Mouse (Mus musculus) urinary bladder, postnatal 36 days (tissue): ENCODE measurements at regions not wholly inside any gene's neighbourhood (a gene's known extent, or its start where the extent isn't known, plus 50 kb on each side); places are given as distances from the start of the nearest gene placed in this dataset.

ENCODE experiments used
- DNase-seq, 2 experiments: peaks; one replicate each; pipeline ENCODE4 v3.0.0; 2022; ENCODE audit warnings: low spot score in 2 of 2, mixed read lengths in 1 of 2

DNA sequence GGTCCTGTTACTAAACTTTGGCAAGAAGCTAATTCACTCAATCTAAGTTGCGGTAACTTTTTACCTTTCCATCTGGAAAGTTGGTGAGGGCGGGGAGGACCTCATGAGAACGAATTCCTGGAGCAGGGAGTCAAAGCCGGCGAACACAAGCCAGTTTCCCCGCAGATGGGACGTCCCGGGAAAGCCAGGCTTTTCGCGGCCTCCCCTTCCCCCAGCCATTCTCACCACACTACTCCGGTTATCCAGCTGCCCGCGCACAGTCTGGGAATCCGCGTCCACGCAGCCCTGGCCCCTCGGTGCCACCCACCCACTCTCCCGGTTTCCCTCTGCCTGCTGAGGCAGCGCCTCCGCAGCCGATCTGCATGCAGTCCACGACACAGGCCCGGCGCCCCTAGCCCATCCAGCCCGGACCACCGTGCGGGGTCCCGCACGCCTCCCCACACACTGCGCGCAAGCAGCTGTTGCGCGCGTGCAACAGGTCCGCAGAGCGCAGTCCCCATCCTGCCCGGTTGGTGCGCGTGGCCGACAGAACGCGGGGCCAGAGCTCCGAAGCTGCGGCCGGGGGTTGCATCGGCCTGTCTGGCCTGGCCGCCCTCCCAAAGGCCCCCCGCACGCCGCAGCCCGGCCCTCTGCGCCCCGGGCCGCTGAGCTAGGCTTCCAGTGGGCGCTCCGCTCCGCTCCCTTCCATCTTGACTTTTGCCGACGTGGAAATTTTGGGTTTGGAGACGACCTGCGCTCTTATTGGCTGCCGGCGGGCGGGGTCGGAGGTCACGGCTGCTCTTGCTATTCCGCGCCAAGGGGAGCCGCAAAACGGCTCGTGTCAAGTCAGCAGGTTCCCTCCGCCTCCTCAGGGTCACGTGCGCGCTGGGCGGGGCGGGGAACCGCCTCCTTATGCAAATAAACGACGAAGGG is 162.0 kb upstream of the Nfe2l3 start:
- peak; percentile 91 to 94 for DNase-seq

- no peak for DNase-seq
Observed at GRCm38 (mm10) chr6:51271128-51271480, 161.4 kb upstream of the Nfe2l3 start.

DNA sequence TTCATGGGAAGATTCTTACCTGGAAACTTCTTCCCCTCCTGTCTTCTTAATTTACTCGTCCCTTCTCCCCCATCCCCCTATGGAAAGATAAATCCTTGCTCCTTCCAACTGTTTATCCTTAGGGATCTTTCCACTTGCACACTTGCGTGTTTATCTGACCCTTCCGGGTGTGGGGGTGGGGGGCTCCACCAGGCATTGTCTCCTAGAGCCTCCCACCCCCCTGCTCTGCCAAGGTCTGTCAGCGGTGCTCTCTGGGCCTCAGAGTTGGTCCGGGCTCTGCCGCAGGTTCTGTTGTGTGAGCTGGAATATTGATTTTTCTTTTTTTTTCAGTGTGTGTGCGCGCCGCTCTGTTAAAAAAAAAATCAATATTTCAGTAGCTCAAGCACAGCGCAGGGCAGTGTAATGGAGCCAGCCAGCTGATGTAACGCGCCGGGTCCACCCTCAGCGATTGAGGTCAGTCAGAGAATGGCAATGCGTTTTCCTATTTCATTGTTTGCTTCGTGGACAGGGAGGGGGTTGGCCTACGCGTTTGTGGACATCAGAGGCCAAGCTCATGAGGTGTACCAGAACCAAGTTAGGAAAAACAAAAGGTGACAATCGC is 160.2 kb upstream of the Nfe2l3 start:
- no peak for DNase-seq

DNA sequence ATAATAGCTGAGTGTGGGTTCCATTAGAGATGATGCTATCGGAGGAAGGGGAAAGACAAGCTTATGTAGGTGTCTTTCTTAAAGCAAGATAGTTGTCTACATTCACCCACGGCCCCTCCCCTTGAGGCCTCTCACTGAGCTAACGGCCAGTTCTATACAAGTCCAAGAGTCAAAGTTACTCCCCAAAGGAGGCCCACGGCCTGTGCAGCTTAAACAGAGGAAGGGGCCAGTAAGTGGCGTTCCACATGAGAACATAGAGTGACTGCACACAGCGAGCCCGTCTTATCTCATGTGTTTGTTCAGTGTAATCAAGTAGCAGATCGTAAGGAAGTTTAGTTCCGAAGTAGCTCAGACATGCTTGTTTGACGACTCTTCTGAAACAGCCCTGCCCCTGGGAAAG is 153.0 kb upstream of the Nfe2l3 start:
- no peak for DNase-seq

DNA sequence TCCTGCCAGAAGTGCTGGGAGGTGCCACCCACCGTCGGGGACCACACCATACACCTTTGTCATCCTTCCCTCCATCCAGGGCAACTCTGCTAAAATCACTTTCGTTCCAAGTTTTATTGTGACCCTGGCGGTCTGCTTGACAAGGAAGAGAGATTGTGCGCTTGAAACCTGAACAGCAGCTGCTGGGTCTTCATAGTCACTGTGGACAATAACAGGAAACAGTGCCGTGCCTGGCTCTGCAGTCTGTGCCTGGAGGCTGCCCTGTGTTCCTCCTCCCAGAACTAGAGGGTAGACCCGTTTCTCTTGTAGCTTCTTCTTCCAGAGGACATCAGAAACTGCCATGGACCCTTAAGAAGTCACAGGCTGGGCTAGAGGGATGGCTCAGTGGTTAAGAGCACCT is 152.2 kb upstream of the Nfe2l3 start:
- DNase-seq = no peak

DNA sequence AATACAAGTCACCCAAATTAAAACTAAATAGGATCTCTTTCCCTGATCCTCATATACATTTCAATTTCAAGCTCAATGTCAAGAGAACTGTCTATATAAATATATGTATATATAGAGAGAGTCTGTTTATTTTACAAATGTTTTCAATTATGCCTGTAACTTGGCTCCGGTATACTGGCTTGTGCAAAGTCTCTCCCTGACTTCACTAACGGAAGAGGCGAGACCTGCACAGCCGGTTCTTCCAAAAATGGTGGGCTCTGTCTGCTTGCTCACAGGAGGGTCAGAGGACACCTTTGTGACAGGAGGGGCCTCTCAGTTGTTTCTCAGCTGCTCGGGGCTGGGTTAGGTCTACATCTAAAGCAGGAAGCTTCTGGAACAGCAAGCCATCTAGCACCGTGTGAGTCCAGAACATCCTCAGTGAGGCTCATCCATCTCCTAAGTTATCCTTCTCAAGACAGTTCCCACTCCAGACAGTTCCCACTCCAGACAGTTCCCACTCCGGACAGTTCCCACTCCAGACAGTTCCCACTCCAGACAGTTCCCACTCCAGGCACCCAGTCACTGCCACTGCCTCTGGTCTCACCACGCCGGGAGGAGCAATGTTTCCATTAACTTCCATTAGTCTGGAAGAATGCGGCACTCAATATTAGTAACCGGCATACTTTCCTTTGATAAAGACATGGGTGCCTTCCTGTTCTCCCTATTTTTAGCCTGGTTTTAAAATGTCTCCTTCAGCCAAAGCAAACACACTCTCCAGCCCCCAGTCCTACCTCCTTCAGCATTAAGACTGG is 148.4 kb upstream of the Nfe2l3 start:
- DNase-seq = peak in 1 of 2 experiments; percentile 20

GRCm38 (mm10) chr6:51284881-51285280 is 147.6 kb upstream of the Nfe2l3 start:
- no peak for DNase-seq

DNA sequence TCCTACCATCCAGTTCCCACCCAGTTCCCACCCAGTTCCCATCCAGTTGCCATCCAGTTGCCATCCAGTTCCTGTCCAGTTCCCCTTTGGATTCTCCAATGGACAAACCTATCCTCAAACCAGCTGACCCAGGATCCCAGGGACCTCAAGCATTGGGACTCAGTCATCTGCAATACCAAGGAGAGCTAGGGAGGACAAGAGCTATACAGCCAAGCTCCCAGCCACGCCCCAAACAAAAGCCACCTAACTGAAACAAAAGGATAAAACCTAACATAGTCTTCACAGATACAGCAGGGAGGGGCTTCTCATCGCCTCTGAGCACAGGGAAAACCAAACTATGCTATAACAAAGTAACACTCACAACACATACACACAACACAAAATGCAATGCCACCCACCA is 145.6 kb upstream of the Nfe2l3 start:
- DNase-seq = no peak

GRCm38 (mm10) chr6:51287383-51287782 is 145.1 kb upstream of the Nfe2l3 start:
- DNase-seq = no peak

- no peak for DNase-seq
Observed at GRCm38 (mm10) chr6:51287807-51288206, 144.7 kb upstream of the Nfe2l3 start.

GRCm38 (mm10) chr6:51288306-51289066 is 144.0 kb upstream of the Nfe2l3 start:
- DNase-seq = no peak

DNA sequence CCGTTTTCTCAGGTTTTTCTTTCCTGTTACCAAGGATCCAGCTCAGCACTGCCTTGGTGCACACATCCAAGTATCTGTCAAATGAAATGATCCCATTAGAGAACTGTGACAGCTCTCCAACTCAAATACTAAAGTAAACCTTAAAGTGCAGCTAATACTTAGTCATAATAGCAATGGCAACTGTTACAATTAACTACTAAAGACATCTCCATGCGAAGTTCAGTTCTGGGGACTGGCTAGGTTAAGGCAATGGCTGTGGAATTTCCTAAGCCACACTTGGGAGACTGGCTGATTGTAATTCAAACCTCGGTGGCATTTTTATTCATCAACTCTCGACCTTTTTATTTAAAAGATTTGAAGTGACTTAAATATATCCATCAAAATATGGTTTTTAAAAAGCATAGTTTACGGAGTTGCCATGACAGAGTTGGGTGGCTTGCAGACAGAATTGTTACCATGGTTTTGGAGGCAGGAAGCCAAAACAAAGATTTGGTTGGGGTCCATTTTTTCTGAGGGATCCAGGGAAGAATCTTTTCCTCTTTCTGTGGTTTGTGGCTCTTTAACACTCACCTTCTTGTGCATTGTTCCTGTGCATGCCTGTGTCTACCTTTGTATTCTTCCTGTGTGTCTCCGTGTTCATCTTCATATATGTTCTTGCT is 143.3 kb upstream of the Nfe2l3 start:
- DNase-seq = no peak

DNA sequence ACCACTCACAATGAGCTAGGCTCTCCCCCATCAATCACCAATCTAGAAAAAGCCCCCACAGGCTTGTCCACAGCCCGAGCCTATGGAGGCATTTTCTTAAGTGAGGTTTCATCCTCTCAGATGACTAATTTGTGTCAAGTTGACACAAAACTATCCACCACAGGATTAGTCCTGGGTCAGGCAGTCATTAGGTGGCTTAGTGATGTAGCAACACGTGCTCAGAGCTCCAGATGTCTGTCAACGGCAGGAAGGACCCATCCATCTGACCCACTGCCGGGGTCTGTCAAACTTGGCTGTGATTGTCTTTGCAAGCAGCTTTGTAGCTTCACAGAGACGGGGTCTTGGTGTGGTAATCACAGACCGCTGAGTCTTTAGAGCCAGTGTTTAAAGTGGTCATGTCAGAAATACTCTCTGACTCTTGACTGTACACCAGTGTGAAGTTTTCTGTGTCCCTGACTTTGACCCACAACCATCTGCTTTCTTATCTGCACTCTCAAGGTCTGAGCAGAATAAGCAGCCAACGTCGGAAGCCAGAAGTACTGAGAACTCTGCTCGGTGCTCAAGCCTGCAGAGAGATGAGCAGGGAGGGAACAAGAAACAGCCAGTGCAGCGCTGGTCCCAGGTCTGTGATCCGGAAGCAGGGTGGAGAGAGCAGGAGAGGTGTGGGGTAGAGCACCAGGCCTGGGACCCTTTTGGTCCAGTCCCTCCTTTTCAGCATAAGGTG is 131.6 kb upstream of the Nfe2l3 start:
- no peak for DNase-seq

- no peak for DNase-seq
Observed at GRCm38 (mm10) chr6:51301831-51302230, 130.6 kb upstream of the Nfe2l3 start.

DNA sequence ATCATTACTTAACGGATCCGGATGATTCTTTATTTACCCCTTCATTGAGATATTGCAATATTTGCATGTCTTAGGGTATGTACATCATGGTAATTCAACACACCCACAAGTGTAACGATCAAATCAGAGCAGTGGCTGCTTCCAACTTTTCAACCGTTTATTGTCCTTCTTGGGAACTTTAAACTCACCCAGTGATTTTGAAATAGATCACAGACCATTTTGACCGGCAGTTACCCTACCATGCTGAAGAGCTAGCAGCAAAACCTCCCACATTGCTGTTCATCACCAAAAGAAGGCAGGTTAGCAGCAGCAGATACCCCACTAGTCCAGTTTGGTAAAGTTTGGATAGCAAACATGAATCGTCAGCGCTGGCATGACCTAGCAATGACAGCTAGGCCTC is 130.2 kb upstream of the Nfe2l3 start:
- DNase-seq = no peak

- no peak for DNase-seq
Observed at GRCm38 (mm10) chr6:51318341-51318740, 114.1 kb upstream of the Nfe2l3 start.

- no peak for DNase-seq
Observed at GRCm38 (mm10) chr6:51320019-51320418, 112.5 kb upstream of the Nfe2l3 start.

- peak in 1 of 2 experiments; percentile 20 for DNase-seq
Observed at GRCm38 (mm10) chr6:51320676-51321419, 111.6 kb upstream of the Nfe2l3 start.

GRCm38 (mm10) chr6:51326103-51326829 is 106.2 kb upstream of the Nfe2l3 start:
- DNase-seq = no peak
